Mouse (Mus musculus): ENCODE measurements around the gene Pofut1. TPM values are rescaled to one million over a fixed set of nuclear protein-coding genes. Genes with fewer than 3 reads are reported as not detected.

Pofut1 gene
- 6.7 and 8.2 TPM in 2 replicates for polyA plus RNA-seq (2015; fragmentation: Nextera tagmentation; extraction: Ambion mirVana)

GRCm38 (mm10) chr2:153241250-153242014, at the start of gene Pofut1, which contains the start of gene Plagl2:
Gene Pofut1, plus strand, starts transcription at chr2:153241533.
Gene Plagl2, minus strand, starts transcription at chr2:153241426.
- Histone ChIP-seq H3K36me3 (ENCODE audit: control insufficient read depth, insufficient read depth, low read length) (0 out of 2 replicates have a peak, but pooled peaks cover 3% of the 10 kb centered on the region), H3K27ac (ENCODE audit: low read length) (peak within 1 kb of the TSS; percentile 88), H3K4me1 (ENCODE audit: control insufficient read depth, insufficient read depth, low read length) (peaks cover 35% of the 10 kb centered on the region), H3K9ac (ENCODE audit: low read length) (peak within 1 kb of the TSS; percentile 84), H3K4me3 (replicated peaks; ENCODE audit: low read length) (peak within 1 kb of the TSS; percentile 80), H3K9me3 (replicated peaks; ENCODE audit: control insufficient read depth, low read length) (no peaks in the 10 kb centered on the region), H3K27me3 (ENCODE audit: control insufficient read depth, insufficient read depth, low read length) (no peaks in the 10 kb centered on the region), H3K4me2 (ENCODE audit: low read depth, low read length) (peak within 1 kb of the TSS; percentile 89)
- peak; percentile 96 for ATAC-seq (ENCODE audit: insufficient read depth, low FRiP score)
- WGBS: under 1% methylated on average over 55 of the region's 72 CpGs

GRCm38 (mm10) chr2:153194255-153194654, 47.1 kb upstream of the Pofut1 start:
- H3K27me3 ChIP-seq (ENCODE audit: control insufficient read depth, insufficient read depth, low read length): no peaks in the 10 kb centered on the region
- no peak overlapping the region for H3K4me2 ChIP-seq (ENCODE audit: low read depth, low read length)
- H3K36me3 ChIP-seq (ENCODE audit: control insufficient read depth, insufficient read depth, low read length): peaks cover 35% of the 10 kb centered on the region
- 97% methylated on average over 3 of the region's 3 CpGs for WGBS
- no peak overlapping the region for H3K4me3 ChIP-seq (replicated peaks; ENCODE audit: low read length)
- ATAC-seq (ENCODE audit: insufficient read depth, low FRiP score): no peak
- H3K27ac ChIP-seq (ENCODE audit: low read length): no peak overlapping the region
- H3K4me1 ChIP-seq (ENCODE audit: control insufficient read depth, insufficient read depth, low read length): no peaks in the 10 kb centered on the region
- no peaks in the 10 kb centered on the region for H3K9me3 ChIP-seq (replicated peaks; ENCODE audit: control insufficient read depth, low read length)
- no peak overlapping the region for H3K9ac ChIP-seq (ENCODE audit: low read length)

- no peaks in the 10 kb centered on the region for H3K4me1 ChIP-seq (ENCODE audit: control insufficient read depth, insufficient read depth, low read length)
- H3K9me3 ChIP-seq (replicated peaks; ENCODE audit: control insufficient read depth, low read length): no peaks in the 10 kb centered on the region
- peaks cover 31% of the 10 kb centered on the region for H3K36me3 ChIP-seq (ENCODE audit: control insufficient read depth, insufficient read depth, low read length)
- no peak overlapping the region for H3K9ac ChIP-seq (ENCODE audit: low read length)
- no peak overlapping the region for H3K4me2 ChIP-seq (ENCODE audit: low read depth, low read length)
- no peak for ATAC-seq (ENCODE audit: insufficient read depth, low FRiP score)
- H3K27ac ChIP-seq (ENCODE audit: low read length): no peak overlapping the region
- 72% methylated on average over 5 of the region's 5 CpGs for WGBS
- H3K4me3 ChIP-seq (replicated peaks; ENCODE audit: low read length): no peak overlapping the region
- no peaks in the 10 kb centered on the region for H3K27me3 ChIP-seq (ENCODE audit: control insufficient read depth, insufficient read depth, low read length)
Measured at GRCm38 (mm10) chr2:153198485-153198884, 42.8 kb upstream of the Pofut1 start.

DNA sequence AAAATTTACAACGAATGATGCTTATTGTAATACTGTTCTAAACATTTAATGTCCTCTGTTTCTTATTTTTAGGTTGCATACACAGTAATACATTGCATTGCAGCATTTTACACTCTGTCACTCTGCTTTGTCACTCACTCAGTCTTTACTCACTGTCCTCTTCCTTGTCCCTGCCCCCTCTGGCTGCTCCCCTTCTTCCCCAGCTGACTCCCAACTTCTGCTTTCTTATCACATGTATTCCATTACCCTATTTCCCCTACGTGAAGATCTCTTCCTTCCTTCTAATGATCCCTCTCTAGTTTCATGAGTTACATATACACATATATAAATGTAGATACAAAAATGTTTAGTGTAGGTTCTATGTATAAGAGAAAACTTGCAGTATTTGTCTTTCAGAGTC, 42.2 kb upstream of the Pofut1 start:
- Histone ChIP-seq H3K4me2 (ENCODE audit: low read depth, low read length) (no peak overlapping the region), H3K4me3 (replicated peaks; ENCODE audit: low read length) (no peak overlapping the region), H3K27me3 (ENCODE audit: control insufficient read depth, insufficient read depth, low read length) (no peaks in the 10 kb centered on the region), H3K27ac (ENCODE audit: low read length) (no peak overlapping the region), H3K9ac (ENCODE audit: low read length) (no peak overlapping the region), H3K4me1 (ENCODE audit: control insufficient read depth, insufficient read depth, low read length) (no peaks in the 10 kb centered on the region), H3K36me3 (ENCODE audit: control insufficient read depth, insufficient read depth, low read length) (peaks cover 32% of the 10 kb centered on the region), H3K9me3 (replicated peaks; ENCODE audit: control insufficient read depth, low read length) (no peaks in the 10 kb centered on the region)
- ATAC-seq (ENCODE audit: insufficient read depth, low FRiP score): no peak
- WGBS: 84% methylated on average over 2 of the region's 2 CpGs

- Histone ChIP-seq H3K36me3 (ENCODE audit: control insufficient read depth, insufficient read depth, low read length) (peaks cover 19% of the 10 kb centered on the region; the same call in 1 of the 2 replicates), H3K9ac (ENCODE audit: low read length) (no peak overlapping the region), H3K4me3 (replicated peaks; ENCODE audit: low read length) (no peak overlapping the region), H3K4me2 (ENCODE audit: low read depth, low read length) (no peak overlapping the region), H3K27me3 (ENCODE audit: control insufficient read depth, insufficient read depth, low read length) (no peaks in the 10 kb centered on the region), H3K4me1 (ENCODE audit: control insufficient read depth, insufficient read depth, low read length) (no peaks in the 10 kb centered on the region), H3K9me3 (replicated peaks; ENCODE audit: control insufficient read depth, low read length) (no peaks in the 10 kb centered on the region), H3K27ac (ENCODE audit: low read length) (no peak overlapping the region)
- WGBS: 73% methylated on average over 1 of the region's 1 CpGs
- no peak for ATAC-seq (ENCODE audit: insufficient read depth, low FRiP score)
Measured at GRCm38 (mm10) chr2:153202766-153203165, 38.6 kb upstream of the Pofut1 start.

GRCm38 (mm10) chr2:153208149-153208548, 33.2 kb upstream of the Pofut1 start:
- WGBS: 96% methylated on average over 2 of the region's 2 CpGs
- Histone ChIP-seq H3K27ac (ENCODE audit: low read length) (no peak overlapping the region), H3K4me3 (replicated peaks; ENCODE audit: low read length) (no peak overlapping the region), H3K4me2 (ENCODE audit: low read depth, low read length) (no peak overlapping the region), H3K9ac (ENCODE audit: low read length) (no peak overlapping the region), H3K27me3 (ENCODE audit: control insufficient read depth, insufficient read depth, low read length) (no peaks in the 10 kb centered on the region), H3K9me3 (replicated peaks; ENCODE audit: control insufficient read depth, low read length) (no peaks in the 10 kb centered on the region), H3K36me3 (ENCODE audit: control insufficient read depth, insufficient read depth, low read length) (peaks cover 24% of the 10 kb centered on the region), H3K4me1 (ENCODE audit: control insufficient read depth, insufficient read depth, low read length) (no peaks in the 10 kb centered on the region)
- no peak for ATAC-seq (ENCODE audit: insufficient read depth, low FRiP score)

- 89% methylated on average over 5 of the region's 5 CpGs for WGBS
- ATAC-seq (ENCODE audit: insufficient read depth, low FRiP score): no peak
- Histone ChIP-seq H3K27me3 (ENCODE audit: control insufficient read depth, insufficient read depth, low read length) (no peaks in the 10 kb centered on the region), H3K4me1 (ENCODE audit: control insufficient read depth, insufficient read depth, low read length) (no peaks in the 10 kb centered on the region), H3K27ac (ENCODE audit: low read length) (no peak overlapping the region), H3K9me3 (replicated peaks; ENCODE audit: control insufficient read depth, low read length) (no peaks in the 10 kb centered on the region), H3K9ac (ENCODE audit: low read length) (no peak overlapping the region), H3K4me3 (replicated peaks; ENCODE audit: low read length) (no peak overlapping the region), H3K4me2 (ENCODE audit: low read depth, low read length) (no peak overlapping the region), H3K36me3 (ENCODE audit: control insufficient read depth, insufficient read depth, low read length) (peaks cover 21% of the 10 kb centered on the region)
Measured at GRCm38 (mm10) chr2:153209286-153209685, 32.0 kb upstream of the Pofut1 start.

GRCm38 (mm10) chr2:153211451-153211850, 29.9 kb upstream of the Pofut1 start:
- 94% methylated on average over 5 of the region's 5 CpGs for WGBS

DNA sequence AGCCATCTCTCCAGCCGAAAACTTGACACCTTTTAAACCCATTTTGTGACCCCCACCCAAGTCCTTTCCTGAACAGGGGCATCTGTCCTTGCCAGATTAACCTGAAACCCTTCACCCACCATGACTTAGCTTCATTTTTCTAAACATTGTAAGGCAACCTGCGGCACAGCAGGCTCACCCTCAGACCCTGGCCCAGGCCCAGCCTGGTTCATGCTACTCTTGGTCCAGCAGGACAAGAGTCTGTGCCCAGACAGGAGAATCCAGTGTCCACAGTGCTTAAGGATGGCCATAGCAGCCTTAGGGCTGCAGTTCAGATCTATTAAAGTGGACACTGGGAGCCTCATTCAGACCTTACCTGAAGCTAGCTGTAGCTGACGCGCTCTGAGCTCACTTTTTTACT, 28.0 kb upstream of the Pofut1 start:
- H3K9ac ChIP-seq (ENCODE audit: low read length): no peak overlapping the region
- no peaks in the 10 kb centered on the region for H3K4me1 ChIP-seq (ENCODE audit: control insufficient read depth, insufficient read depth, low read length)
- H3K9me3 ChIP-seq (replicated peaks; ENCODE audit: control insufficient read depth, low read length): no peaks in the 10 kb centered on the region
- no peak overlapping the region for H3K4me2 ChIP-seq (ENCODE audit: low read depth, low read length)
- H3K4me3 ChIP-seq (replicated peaks; ENCODE audit: low read length): no peak overlapping the region
- no peak overlapping the region for H3K27ac ChIP-seq (ENCODE audit: low read length)
- ATAC-seq (ENCODE audit: insufficient read depth, low FRiP score): no peak
- H3K27me3 ChIP-seq (ENCODE audit: control insufficient read depth, insufficient read depth, low read length): no peaks in the 10 kb centered on the region
- peaks cover 13% of the 10 kb centered on the region for H3K36me3 ChIP-seq (ENCODE audit: control insufficient read depth, insufficient read depth, low read length)
- WGBS: 76% methylated on average over 4 of the region's 4 CpGs

More at GRCm38 (mm10) chr2:153211451-153211850, 29.9 kb upstream of the Pofut1 start:
- no peaks in the 10 kb centered on the region for H3K27me3 ChIP-seq (ENCODE audit: control insufficient read depth, insufficient read depth, low read length)
- no peak overlapping the region for H3K27ac ChIP-seq (ENCODE audit: low read length)
- H3K4me3 ChIP-seq (replicated peaks; ENCODE audit: low read length): no peak overlapping the region
- H3K9me3 ChIP-seq (replicated peaks; ENCODE audit: control insufficient read depth, low read length): no peaks in the 10 kb centered on the region
- ATAC-seq (ENCODE audit: insufficient read depth, low FRiP score): no peak
- no peak overlapping the region for H3K9ac ChIP-seq (ENCODE audit: low read length)
- H3K4me1 ChIP-seq (ENCODE audit: control insufficient read depth, insufficient read depth, low read length): no peaks in the 10 kb centered on the region
- no peak overlapping the region for H3K4me2 ChIP-seq (ENCODE audit: low read depth, low read length)
- H3K36me3 ChIP-seq (ENCODE audit: control insufficient read depth, insufficient read depth, low read length): peaks cover 15% of the 10 kb centered on the region

Measured in stomach, embryonic 16.5 days (tissue).